Mouse (Mus musculus) midbrain, embryonic 11.5 days (tissue): Measurements from ENCODE around the gene Rimbp2. TPM values are rescaled to one million over a fixed set of nuclear protein-coding genes. Genes with fewer than 3 reads are reported as not detected.
A peak's percentile ranks its signal among the peaks of the same experiment; 100 is the strongest.

Experiments
- ATAC-seq: fragments of 200-750 bp; cut with Nextera tagmentation; 2 replicates; pipeline ENCODE4 v1.8.0; 2017; ENCODE audit warnings: moderate TSS enrichment, moderate library complexity; ENCODE audit not compliant: low FRiP score
- DNase-seq: peaks from one replicate; pipeline ENCODE4 v3.0.0; 2015; ENCODE audit warnings: low spot score; ENCODE audit errors: missing footprints
- H3K27ac ChIP-seq: fragments of 300-500 bp; sonication (generic); 2 replicates; pipeline ENCODE4 v1.5.1; 2014; ENCODE audit warnings: low read depth, low read length
- H3K27me3 ChIP-seq: fragments of 300-500 bp; sonication (generic); 2 replicates; pipeline ENCODE4 v1.6.1; 2014; ENCODE audit warnings: mild to moderate bottlenecking, low read length, moderate library complexity, mixed read lengths; ENCODE audit not compliant: control insufficient read depth, insufficient read depth
- H3K36me3 ChIP-seq: fragments of 300-500 bp; sonication (generic); 2 replicates; pipeline ENCODE4 v1.6.1; 2014; ENCODE audit warnings: mild to moderate bottlenecking, low read length, moderate library complexity, mixed read lengths; ENCODE audit not compliant: control insufficient read depth, insufficient read depth
- H3K4me1 ChIP-seq: fragments of 300-500 bp; sonication (generic); 2 replicates; pipeline ENCODE4 v1.6.1; 2014; ENCODE audit warnings: low read length; ENCODE audit not compliant: control insufficient read depth, insufficient read depth
- H3K4me2 ChIP-seq: fragments of 300-500 bp; sonication (generic); 2 replicates; pipeline ENCODE4 v1.6.1; 2014; ENCODE audit warnings: mild to moderate bottlenecking, moderate library complexity
- H3K4me3 ChIP-seq: fragments of 300-500 bp; sonication (generic); 2 replicates; pipeline ENCODE4 v1.5.1; 2014; ENCODE audit warnings: low read depth, low read length
- H3K9ac ChIP-seq: fragments of 300-500 bp; sonication (generic); 2 replicates; pipeline ENCODE4 v1.6.1; 2014; ENCODE audit warnings: low read length
- H3K9me3 ChIP-seq: fragments of 300-500 bp; sonication (generic); 2 replicates; pipeline ENCODE4 v1.6.1; 2016; ENCODE audit warnings: low read length; ENCODE audit not compliant: control insufficient read depth
- WGBS: fragments of 180-500 bp; shearing (Covaris S2); extraction: QIAGEN DNeasy Blood & Tissue Kit; methylation state at CpG from one replicate; pipeline ENCODE4 v1.1.7; 2014; 5-methylcytosine and 5-hydroxymethylcytosine counted together
- polyA plus RNA-seq: library from polyadenylated mRNA; unstranded; fragments of >200 nt; fragmentation: Nextera tagmentation; extraction: Ambion mirVana; gene quantifications from 2 replicates; pipeline ENCODE4 v1.2.1, GENCODE M21; 2014

Gene Rimbp2
- polyA plus RNA-seq, 1 experiment from 2014 or later = 1.6 TPM

DNA sequence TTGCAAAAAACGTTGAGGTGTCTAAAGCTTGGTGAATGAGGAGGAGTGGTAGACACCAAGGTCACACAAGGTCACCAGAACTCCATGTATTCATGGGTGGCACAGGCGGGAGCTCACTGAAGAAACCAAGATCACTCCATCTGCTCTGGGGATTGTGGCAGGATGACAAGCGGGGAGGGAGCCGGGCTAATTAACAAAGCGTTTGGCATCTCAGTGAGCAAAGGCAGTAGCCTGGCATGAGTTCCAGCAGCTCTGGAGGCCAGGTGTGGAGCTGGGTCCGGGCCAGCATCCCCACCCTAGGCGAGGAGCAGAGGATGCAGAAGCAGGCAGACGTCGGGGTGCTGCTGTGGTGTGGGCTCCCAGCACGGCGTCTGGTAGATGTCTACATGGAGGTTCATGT is 108.3 kb downstream of the Rimbp2 start:
- Histone ChIP-seq H3K9me3 (no peaks in the 10 kb centered on the region), H3K9ac (no peak overlapping the region), H3K4me1 (peaks cover 2% of the 10 kb centered on the region; the same call in 1 of the 2 replicates), H3K27me3 (no peaks in the 10 kb centered on the region), H3K4me3 (no peak overlapping the region), H3K36me3 (no peaks in the 10 kb centered on the region), H3K27ac (no peak overlapping the region), H3K4me2 (no peak overlapping the region)
- 90% methylated on average over 11 of the region's 11 CpGs for WGBS
- ATAC-seq (no peak), DNase-seq (no peak)

DNA sequence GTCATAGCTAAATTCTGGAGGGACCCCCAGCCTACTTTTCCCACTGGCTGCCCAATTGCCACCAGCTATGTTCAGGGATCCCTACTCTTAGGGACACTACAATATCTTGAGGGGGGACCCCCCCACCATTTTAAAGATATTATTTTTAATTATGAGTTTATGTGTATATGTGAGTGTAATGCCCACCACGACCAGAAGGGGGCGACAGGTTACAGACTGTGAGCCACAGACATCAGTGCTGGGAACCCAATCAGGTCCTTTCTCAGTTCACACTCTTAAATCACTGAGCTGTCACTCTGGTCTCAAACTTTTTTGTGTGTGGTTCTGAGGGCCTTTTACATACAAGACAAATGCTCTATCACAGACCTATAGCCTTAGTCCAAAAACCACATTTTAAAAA is 109.3 kb downstream of the Rimbp2 start:
- H3K36me3 ChIP-seq = no peaks in the 10 kb centered on the region
- H3K27me3 ChIP-seq = no peaks in the 10 kb centered on the region
- H3K9ac ChIP-seq = no peak overlapping the region
- H3K27ac ChIP-seq = no peak overlapping the region
- no peak overlapping the region for H3K4me3 ChIP-seq
- WGBS = 63% methylated on average over 2 of the region's 2 CpGs
- DNase-seq (no peak), ATAC-seq (no peak)
- no peak overlapping the region for H3K4me2 ChIP-seq
- H3K4me1 ChIP-seq = peaks cover 2% of the 10 kb centered on the region; the same call in 1 of the 2 replicates
- H3K9me3 ChIP-seq = no peaks in the 10 kb centered on the region

DNA sequence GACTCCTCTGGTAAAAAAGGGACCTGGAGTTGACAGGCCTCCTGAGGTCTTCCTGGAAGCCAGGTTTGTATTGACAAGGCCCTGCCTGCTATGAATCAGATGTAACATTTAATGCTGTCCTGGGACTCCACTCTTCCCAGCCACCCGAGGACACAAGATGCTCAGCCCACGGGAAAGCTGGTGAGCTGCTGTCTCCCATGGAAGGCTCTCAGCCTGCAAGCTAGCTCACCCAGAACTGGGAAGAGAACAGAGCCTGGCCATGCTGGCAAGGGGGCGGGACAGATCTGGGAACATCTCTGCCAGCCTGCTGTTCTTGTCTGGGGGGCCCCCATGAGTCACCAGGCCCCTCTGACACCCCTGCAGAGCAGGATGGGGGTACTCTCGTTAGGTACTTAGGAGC is 111.7 kb downstream of the Rimbp2 start:
- H3K4me3 ChIP-seq = no peak overlapping the region
- H3K4me2 ChIP-seq = no peak overlapping the region
- DNase-seq (peak; percentile 49), ATAC-seq (no peak)
- peaks cover 2% of the 10 kb centered on the region; the same call in 1 of the 2 replicates for H3K4me1 ChIP-seq
- H3K9me3 ChIP-seq = no peaks in the 10 kb centered on the region
- H3K36me3 ChIP-seq = no peaks in the 10 kb centered on the region
- H3K9ac ChIP-seq = no peak overlapping the region
- no peak overlapping the region for H3K27ac ChIP-seq
- H3K27me3 ChIP-seq = no peaks in the 10 kb centered on the region
- WGBS = 80% methylated on average over 4 of the region's 4 CpGs

DNA sequence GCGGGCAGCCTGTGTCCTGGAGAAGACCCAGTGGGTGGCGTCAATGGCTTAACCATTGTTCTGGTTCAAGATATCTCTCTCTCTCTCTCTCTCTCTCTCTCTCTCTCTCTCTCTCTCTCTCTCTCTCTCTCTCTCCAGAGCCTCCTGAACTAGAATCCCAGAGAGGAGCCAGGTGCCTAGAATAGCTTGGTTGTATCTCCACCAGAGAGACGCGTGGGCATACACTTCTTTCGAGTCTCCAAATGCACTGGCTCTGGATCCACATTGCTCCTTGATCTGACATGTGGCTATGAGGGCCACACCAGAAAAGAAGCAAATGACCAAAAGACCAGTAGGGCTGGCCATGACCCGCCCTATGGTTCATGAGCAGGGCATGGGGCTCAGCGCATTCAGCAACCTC is 116.2 kb downstream of the Rimbp2 start:
- Histone ChIP-seq H3K9me3 (no peaks in the 10 kb centered on the region), H3K27ac (no peak overlapping the region), H3K27me3 (no peaks in the 10 kb centered on the region), H3K36me3 (no peaks in the 10 kb centered on the region), H3K4me3 (no peak overlapping the region), H3K4me2 (no peak overlapping the region), H3K9ac (no peak overlapping the region), H3K4me1 (no peaks in the 10 kb centered on the region)
- WGBS = 92% methylated on average over 7 of the region's 7 CpGs
- DNase-seq = no peak
- ATAC-seq = no peak

DNA sequence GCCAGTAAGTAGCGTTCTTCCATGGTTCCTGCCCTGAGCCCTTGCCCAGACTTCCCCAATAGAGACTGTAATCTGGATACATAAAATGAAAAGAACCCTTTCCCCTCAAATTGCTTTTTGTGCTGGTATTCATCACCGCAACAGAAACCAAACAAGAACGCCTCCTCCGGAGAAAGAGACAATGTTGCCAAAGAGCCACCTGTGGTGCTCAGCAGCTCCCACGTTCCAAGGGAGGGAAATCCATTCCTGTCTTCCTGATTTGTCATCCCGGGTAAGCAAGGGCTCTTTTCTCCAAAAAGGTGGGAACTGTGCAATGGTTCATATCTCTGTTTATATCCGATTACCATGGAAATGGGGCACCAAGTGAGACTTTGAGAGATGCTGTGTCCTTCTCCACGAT is 119.2 kb downstream of the Rimbp2 start:
- no peak overlapping the region for H3K27ac ChIP-seq
- H3K27me3 ChIP-seq = no peaks in the 10 kb centered on the region
- H3K4me1 ChIP-seq = no peaks in the 10 kb centered on the region
- H3K9me3 ChIP-seq = no peaks in the 10 kb centered on the region
- no peak overlapping the region for H3K4me3 ChIP-seq
- ATAC-seq = no peak
- WGBS = 65% methylated on average over 8 of the region's 8 CpGs
- H3K36me3 ChIP-seq = no peaks in the 10 kb centered on the region
- no peak overlapping the region for H3K9ac ChIP-seq
- H3K4me2 ChIP-seq = no peak overlapping the region
- DNase-seq = peak; percentile 61

DNA sequence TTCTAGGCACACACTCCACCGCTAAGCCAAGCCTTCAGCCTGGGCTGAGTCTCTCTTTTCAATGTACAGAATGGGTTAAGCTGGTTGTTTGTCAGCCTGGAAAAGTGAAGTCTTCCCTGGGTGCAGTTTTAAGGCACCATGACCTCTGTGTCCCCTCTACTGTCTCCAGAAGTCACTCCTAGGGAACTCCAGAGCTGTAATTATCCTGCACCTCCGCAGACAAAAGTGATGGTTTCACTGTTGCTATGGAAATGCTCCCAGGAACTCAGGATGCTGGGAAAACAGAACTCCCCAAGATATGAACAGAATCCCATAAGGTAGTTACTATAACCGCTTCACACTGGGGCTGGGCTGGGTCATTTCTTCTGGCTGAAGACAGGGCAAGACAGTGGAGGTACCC is 130.4 kb downstream of the Rimbp2 start:
- H3K27me3 ChIP-seq = no peaks in the 10 kb centered on the region
- no peaks in the 10 kb centered on the region for H3K4me1 ChIP-seq
- no peak overlapping the region for H3K4me2 ChIP-seq
- ATAC-seq (no peak), DNase-seq (peak; percentile 45)
- H3K9me3 ChIP-seq = no peaks in the 10 kb centered on the region
- WGBS = 82% methylated on average over 3 of the region's 3 CpGs
- H3K27ac ChIP-seq = no peak overlapping the region
- no peak overlapping the region for H3K4me3 ChIP-seq
- no peak overlapping the region for H3K9ac ChIP-seq
- H3K36me3 ChIP-seq = no peaks in the 10 kb centered on the region

DNA sequence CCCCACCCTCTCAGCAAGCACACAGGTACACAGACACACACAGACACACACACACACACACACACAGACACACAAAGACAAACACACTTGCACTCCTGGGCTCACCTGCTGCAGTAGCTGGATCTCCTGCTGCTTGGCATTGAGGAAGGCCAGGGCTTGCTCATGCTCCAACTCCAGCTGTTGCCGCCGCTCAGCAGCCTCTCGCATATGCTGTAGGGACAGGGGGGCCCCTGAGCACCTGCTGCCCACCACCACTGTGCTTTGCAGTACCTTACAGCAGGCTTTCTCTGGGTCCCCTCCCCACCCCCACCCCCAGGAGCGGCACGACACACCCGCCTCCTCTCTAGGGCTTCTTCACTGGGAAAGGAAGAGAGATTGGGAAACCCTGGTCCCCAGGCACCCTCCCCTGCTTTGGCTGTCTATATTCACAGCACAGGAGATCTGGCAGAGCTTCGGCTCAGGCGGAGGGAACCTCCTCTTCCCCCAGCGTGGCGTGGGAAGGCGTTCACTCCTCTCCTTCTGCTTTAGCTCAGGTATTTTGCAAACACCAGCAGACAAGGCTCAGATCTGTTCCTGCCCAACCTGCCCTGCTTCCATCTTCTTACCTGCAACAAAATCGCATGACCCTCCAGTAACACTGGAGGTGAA is 133.5 kb downstream of the Rimbp2 start:
- no peak overlapping the region for H3K9ac ChIP-seq
- no peaks in the 10 kb centered on the region for H3K27me3 ChIP-seq
- no peaks in the 10 kb centered on the region for H3K9me3 ChIP-seq
- no peak overlapping the region for H3K4me3 ChIP-seq
- no peak overlapping the region for H3K27ac ChIP-seq
- no peaks in the 10 kb centered on the region for H3K36me3 ChIP-seq
- peak; percentile 62 for DNase-seq
- H3K4me1 ChIP-seq = no peaks in the 10 kb centered on the region
- 53% methylated on average over 12 of the region's 12 CpGs for WGBS
- no peak for ATAC-seq
- H3K4me2 ChIP-seq = no peak overlapping the region

DNA sequence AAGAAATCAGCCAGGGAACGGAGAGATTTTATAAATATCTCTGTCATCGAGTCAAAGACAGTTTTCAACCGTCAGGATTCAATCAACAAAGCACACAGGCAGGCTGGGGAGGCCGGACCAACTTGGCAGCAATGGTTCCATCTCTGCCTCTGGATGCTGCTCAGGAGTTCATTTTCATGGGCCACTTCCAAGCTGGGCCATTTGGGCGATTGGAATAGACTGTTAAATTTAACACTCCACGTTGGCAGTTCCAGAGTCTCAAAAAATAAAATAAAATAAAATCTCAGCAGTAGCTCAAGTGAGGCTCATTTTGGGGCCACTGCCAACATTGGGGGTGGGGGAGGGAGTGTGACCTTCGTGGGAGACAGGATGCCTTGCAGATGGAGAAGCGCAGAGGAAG is 137.7 kb downstream of the Rimbp2 start:
- no peak overlapping the region for H3K4me3 ChIP-seq
- H3K4me2 ChIP-seq = no peak overlapping the region
- H3K27me3 ChIP-seq = no peaks in the 10 kb centered on the region
- DNase-seq (no peak), ATAC-seq (no peak)
- H3K36me3 ChIP-seq = no peaks in the 10 kb centered on the region
- H3K4me1 ChIP-seq = no peaks in the 10 kb centered on the region
- no peak overlapping the region for H3K27ac ChIP-seq
- no peak overlapping the region for H3K9ac ChIP-seq
- H3K9me3 ChIP-seq = no peaks in the 10 kb centered on the region
- 79% methylated on average over 8 of the region's 8 CpGs for WGBS

DNA sequence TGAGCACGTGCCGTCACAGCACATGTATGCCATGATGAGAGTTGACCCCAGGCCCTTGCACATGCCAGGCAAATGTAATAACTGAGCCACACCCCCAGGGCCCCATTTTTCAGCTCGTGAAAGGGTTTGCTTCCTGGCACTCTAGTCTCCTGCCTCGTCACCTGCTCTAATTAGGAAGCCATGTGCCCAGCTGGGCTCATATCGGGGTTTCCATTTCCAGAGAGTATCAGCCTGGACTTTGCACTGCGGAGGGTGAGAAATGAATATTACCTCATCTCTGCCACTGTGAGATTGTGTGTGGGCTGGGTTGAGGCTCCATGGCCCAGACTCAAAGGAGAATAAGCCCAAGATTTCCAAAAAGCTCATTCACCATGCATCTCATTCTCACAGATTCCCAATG is 138.2 kb downstream of the Rimbp2 start:
- ATAC-seq (no peak), DNase-seq (no peak)
- 80% methylated on average over 6 of the region's 6 CpGs for WGBS
- Histone ChIP-seq H3K4me1 (no peaks in the 10 kb centered on the region), H3K4me2 (no peak overlapping the region), H3K9ac (no peak overlapping the region), H3K27ac (no peak overlapping the region), H3K27me3 (no peaks in the 10 kb centered on the region), H3K4me3 (no peak overlapping the region), H3K9me3 (no peaks in the 10 kb centered on the region), H3K36me3 (no peaks in the 10 kb centered on the region)
